Mouse (Mus musculus): ENCODE results near the gene Iqsec2. TPM values are rescaled to one million over a fixed set of nuclear protein-coding genes. Genes with fewer than 3 reads are reported as not detected.
A peak's percentile ranks its signal among the peaks of the same experiment; 100 is the strongest.

Gene Iqsec2
- polyA plus RNA-seq, 1 experiment from 2014 or later: 4.5 TPM

DNA sequence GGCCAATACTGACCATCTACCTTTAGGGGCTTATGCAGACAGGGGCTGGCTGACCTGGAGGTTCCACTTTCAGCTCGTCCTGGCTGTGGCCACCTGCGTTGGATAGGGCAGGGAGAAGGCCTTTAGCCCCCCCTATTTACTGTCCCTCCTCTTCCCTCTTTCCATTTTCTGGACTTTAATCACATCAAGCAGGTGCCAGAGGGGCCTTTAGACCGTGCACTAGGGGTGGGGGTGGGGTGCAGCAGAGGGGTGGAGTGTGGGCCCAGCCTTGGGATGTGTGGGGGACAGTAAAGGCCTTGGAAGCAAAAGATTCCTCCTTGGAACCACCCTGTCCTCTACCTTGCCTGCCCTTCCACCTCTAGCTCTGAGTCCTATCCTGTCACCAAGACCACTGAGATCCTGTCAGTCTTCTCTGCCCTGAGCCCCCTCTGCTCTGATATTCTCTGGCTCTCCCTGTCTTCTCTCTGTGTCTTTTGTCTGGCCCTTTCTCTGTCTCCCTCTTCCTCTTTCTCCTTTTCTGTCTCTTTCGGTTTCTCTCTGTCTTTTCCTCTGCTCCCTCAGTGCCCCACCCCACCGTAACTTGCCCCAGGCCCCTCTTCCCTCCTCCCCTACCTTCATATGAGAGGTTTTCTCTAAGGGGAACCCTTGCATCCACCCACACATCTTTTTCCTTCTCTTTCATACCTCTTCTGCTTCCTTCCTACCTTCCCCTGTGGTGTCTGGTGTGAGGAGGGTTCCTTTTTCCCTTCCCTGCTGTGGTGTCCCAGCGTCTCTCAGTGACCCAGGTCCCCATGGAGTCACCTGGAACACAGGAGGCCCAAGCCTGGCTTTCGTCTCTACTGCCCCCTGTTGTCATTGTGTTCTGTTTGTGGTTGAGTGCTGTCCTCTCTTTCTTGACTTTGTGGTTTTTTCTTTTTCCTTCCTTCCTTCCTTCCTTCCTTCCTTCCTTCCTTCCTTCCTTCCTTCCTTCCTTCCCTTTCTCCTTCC is 35.9 kb downstream of the Iqsec2 start:
- no peak overlapping the region for H3K9ac ChIP-seq
- WGBS: 69% methylated on average over 7 of the region's 7 CpGs
- ATAC-seq (ENCODE audit: insufficient number of reproducible peaks, low FRiP score, low TSS enrichment, low read depth): no peak

GRCm38 (mm10) chrX:152187151-152187550 is 43.1 kb downstream of the Iqsec2 start:
- Histone ChIP-seq H3K4me3 (replicated peaks) (no peak overlapping the region), H3K27me3 (peaks cover 11% of the 10 kb centered on the region), H3K27ac (replicated peaks) (no peak overlapping the region), H3K9ac (no peak overlapping the region), H3K4me2 (replicated peaks) (no peak overlapping the region), H3K9me3 (replicated peaks) (no peaks in the 10 kb centered on the region), H3K4me1 (no peaks in the 10 kb centered on the region), H3K36me3 (no peaks in the 10 kb centered on the region)
- no peak for ATAC-seq (ENCODE audit: insufficient number of reproducible peaks, low FRiP score, low TSS enrichment, low read depth)

More for the DNA sequence above, 35.9 kb downstream of the Iqsec2 start:
- Histone ChIP-seq H3K36me3 (no peaks in the 10 kb centered on the region), H3K4me3 (replicated peaks) (no peak overlapping the region), H3K27me3 (peaks cover 13% of the 10 kb centered on the region), H3K4me2 (replicated peaks) (peak overlapping the region; percentile 42; the same call in 1 of the 2 replicates), H3K27ac (replicated peaks) (no peak overlapping the region), H3K4me1 (no peaks in the 10 kb centered on the region), H3K9me3 (replicated peaks) (no peaks in the 10 kb centered on the region)

DNA sequence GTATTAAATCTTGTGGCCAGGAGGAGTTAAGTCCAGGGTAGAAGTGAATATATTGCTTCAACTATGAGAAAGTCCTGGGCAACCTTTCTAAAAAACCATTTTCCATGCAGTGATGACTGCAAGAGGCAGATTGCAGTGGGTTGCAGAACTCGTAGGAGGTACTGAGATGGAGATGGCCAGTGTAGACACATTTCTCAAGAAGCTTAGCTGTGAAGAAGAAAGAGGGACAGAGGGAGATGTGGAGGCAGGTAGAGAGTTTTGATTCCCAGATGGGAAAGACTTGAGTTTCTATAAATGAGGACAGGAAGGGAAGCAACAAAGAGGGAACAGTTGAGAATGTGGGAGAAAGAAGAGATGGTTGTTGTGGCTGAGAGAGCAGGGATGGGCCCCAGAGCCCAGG is 47.2 kb downstream of the Iqsec2 start:
- Histone ChIP-seq H3K27me3 (peaks cover 26% of the 10 kb centered on the region), H3K36me3 (no peaks in the 10 kb centered on the region), H3K9me3 (replicated peaks) (no peaks in the 10 kb centered on the region), H3K4me1 (no peaks in the 10 kb centered on the region), H3K9ac (no peak overlapping the region), H3K27ac (replicated peaks) (no peak overlapping the region), H3K4me2 (replicated peaks) (no peak overlapping the region), H3K4me3 (replicated peaks) (no peak overlapping the region)
- WGBS: 73% methylated on average over 1 of the region's 1 CpGs
- ATAC-seq (ENCODE audit: insufficient number of reproducible peaks, low FRiP score, low TSS enrichment, low read depth): no peak

DNA sequence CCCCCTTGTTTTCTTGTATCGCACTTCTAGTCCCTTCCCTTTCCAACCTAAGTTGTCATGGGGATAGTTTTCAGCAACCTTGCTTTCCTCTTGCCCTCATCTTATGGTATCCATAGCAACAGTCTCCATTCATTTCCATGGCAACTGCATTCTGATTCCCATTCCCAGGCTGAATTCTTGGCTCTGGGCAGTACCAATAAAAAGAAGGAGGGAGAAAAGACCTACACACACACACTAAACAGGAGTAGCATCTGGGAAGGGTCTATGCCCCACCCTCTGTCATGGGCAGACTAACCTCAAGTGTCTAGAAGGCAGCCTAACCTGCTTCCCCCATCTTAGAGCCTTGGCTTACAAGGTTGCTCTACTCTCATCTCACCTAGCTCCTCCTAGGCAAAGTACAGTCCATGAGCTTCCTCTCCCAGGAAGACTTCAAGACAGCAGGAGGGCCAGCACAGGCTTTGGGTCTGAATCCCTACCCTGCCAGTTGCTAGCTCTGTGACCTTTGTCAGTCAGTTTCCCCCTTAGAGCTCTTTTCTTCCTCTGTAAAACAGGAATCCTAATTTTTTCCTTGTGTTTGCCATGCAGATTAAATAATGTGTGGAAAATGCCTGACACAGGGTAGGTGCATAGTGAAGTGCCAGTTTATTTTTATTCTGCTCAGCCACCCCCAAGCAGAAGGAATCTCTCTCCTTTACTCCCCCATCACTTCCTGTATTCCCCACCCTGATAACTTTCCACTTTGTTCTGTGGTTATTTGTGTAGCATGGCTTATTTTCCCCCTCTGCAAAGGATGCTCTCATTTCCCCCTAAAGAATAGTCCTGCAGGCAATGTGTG is 54.0 kb downstream of the Iqsec2 start:
- H3K36me3 ChIP-seq: no peaks in the 10 kb centered on the region
- H3K9me3 ChIP-seq (replicated peaks): no peaks in the 10 kb centered on the region
- no peak overlapping the region for H3K9ac ChIP-seq
- H3K4me2 ChIP-seq (replicated peaks): no peak overlapping the region
- 0 out of 2 replicates have a peak, but pooled peaks cover 4% of the 10 kb centered on the region for H3K4me1 ChIP-seq
- H3K4me3 ChIP-seq (replicated peaks): no peak overlapping the region
- H3K27ac ChIP-seq (replicated peaks): no peak overlapping the region
- H3K27me3 ChIP-seq: peaks cover 43% of the 10 kb centered on the region
- ATAC-seq (ENCODE audit: insufficient number of reproducible peaks, low FRiP score, low TSS enrichment, low read depth): no peak
- WGBS: 64% methylated on average over 1 of the region's 1 CpGs

DNA sequence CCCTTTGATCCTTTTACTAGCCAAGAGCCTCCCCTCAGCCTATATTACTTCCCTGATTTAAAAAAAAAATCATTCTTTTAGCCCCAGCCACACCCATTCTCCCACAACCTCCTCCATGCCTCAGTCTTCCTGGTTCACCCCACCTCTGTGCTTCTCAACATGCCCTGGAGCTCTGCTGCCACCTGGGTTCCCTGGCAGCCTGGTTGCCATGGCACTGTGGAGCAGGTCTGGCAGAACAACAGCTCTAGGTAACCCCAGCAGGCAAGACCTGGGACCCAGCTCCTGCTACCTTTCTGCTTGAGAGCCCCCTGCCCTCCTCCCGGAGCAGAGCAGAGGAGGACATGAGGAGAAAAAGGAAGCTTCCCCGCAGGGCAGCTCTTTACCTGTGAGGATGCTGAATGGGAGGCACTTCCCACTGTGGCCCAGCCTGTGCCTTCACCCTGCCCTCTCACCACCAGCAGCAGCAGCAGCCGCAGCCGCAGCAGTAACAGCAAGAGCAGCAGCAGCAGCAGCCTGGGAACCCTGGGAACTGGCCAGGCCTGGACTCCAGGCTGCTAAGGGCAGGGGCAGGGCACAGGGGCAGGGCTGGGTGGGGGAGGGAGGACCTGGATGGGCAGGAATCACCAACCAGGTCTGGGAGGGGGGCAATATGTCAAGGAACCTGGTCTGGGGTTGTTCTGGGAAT is 57.8 kb downstream of the Iqsec2 start:
- Histone ChIP-seq H3K36me3 (no peaks in the 10 kb centered on the region), H3K4me2 (replicated peaks) (no peak overlapping the region), H3K4me3 (replicated peaks) (no peak overlapping the region), H3K9ac (no peak overlapping the region), H3K27ac (replicated peaks) (no peak overlapping the region), H3K27me3 (peaks cover 50% of the 10 kb centered on the region), H3K9me3 (replicated peaks) (no peaks in the 10 kb centered on the region), H3K4me1 (0 out of 2 replicates have a peak, but pooled peaks cover 4% of the 10 kb centered on the region)
- 21% methylated on average over 4 of the region's 4 CpGs for WGBS
- ATAC-seq (ENCODE audit: insufficient number of reproducible peaks, low FRiP score, low TSS enrichment, low read depth): no peak

DNA sequence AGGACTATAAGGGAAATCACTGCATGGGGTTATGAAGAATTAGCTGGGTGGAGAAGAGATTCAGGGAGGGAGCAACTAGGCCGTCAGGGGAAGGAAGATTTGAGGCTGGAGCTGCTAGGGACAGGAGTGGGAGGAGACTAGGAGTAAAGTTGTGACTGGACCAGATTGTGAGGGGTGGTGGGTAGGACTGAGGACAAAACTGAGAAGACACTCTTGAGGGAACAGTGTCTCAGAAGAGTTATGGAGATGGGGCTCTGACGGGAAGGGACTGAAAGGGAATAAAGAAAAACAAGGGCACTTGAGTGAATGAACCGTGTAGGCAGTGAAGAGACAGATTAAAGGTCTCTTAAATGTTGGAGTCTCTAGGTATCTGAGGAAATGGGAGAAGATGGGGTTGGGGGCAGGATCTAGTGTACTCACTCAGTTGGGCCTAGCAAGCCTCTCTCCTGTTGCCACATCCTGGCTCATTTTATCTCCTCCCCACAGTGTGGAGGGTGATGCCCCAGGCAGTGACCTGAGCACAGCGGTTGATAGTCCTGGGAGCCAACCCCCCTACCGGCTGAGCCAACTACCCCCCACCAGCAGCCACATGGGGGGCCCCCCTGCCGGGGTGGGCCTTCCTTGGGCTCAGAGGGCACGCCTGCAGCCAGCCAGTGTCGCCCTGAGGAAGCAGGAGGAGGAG is 58.5 kb downstream of the Iqsec2 start:
- no peaks in the 10 kb centered on the region for H3K9me3 ChIP-seq (replicated peaks)
- 0 out of 2 replicates have a peak, but pooled peaks cover 4% of the 10 kb centered on the region for H3K4me1 ChIP-seq
- H3K4me3 ChIP-seq (replicated peaks): no peak overlapping the region
- H3K36me3 ChIP-seq: no peaks in the 10 kb centered on the region
- 43% methylated on average over 8 of the region's 8 CpGs for WGBS
- H3K9ac ChIP-seq: no peak overlapping the region
- ATAC-seq (ENCODE audit: insufficient number of reproducible peaks, low FRiP score, low TSS enrichment, low read depth): no peak
- no peak overlapping the region for H3K4me2 ChIP-seq (replicated peaks)
- H3K27ac ChIP-seq (replicated peaks): no peak overlapping the region
- peaks cover 44% of the 10 kb centered on the region for H3K27me3 ChIP-seq

DNA sequence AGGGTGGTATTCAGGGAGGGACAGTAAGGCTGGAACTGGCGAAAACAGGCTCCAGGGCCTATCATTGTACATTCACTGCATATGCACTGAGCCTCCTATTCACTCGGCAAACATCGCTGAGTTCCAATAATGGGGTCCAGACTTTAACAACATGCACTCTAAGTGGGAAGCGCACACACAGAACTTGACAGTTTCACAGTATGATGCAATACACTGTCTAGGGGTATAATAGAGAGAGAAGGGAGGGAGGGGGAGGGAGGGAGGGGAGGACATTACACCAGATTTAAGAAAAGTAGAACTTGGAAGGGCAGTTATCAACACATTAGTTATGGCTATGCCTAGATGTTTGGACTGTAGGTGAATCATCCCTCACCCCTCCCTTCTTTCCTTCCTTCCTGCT is 59.2 kb downstream of the Iqsec2 start:
- no peak overlapping the region for H3K4me2 ChIP-seq (replicated peaks)
- H3K27ac ChIP-seq (replicated peaks): no peak overlapping the region
- no peak overlapping the region for H3K4me3 ChIP-seq (replicated peaks)
- 55% methylated on average over 4 of the region's 4 CpGs for WGBS
- H3K9me3 ChIP-seq (replicated peaks): no peaks in the 10 kb centered on the region
- H3K27me3 ChIP-seq: peaks cover 42% of the 10 kb centered on the region
- H3K4me1 ChIP-seq: 0 out of 2 replicates have a peak, but pooled peaks cover 4% of the 10 kb centered on the region
- no peaks in the 10 kb centered on the region for H3K36me3 ChIP-seq
- no peak overlapping the region for H3K9ac ChIP-seq
- ATAC-seq (ENCODE audit: insufficient number of reproducible peaks, low FRiP score, low TSS enrichment, low read depth): no peak

DNA sequence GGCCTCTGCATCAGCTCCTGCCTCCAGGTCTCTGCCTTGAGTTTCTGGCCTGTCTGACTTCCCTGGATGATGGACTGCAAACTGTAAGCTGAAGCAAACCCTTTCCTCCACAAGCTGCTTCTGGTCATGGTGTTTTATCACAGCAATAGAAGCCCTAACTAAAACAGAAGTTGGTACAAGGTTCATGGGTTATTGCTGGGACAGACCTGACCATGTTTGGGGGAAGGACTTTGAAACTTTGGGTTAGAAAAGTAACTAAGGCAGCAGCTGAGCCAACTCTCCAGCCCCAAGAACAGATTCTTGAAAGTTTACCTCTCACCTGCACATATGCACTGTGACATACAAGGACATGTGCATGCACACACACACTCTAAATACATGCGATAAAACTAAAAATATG is 61.4 kb downstream of the Iqsec2 start:
- ATAC-seq (ENCODE audit: insufficient number of reproducible peaks, low FRiP score, low TSS enrichment, low read depth): no peak
- H3K4me2 ChIP-seq (replicated peaks): no peak overlapping the region
- WGBS: 94% methylated on average over 1 of the region's 1 CpGs
- H3K27ac ChIP-seq (replicated peaks): no peak overlapping the region
- H3K4me1 ChIP-seq: 0 out of 2 replicates have a peak, but pooled peaks cover 4% of the 10 kb centered on the region
- no peaks in the 10 kb centered on the region for H3K9me3 ChIP-seq (replicated peaks)
- H3K4me3 ChIP-seq (replicated peaks): no peak overlapping the region
- H3K36me3 ChIP-seq: no peaks in the 10 kb centered on the region
- H3K27me3 ChIP-seq: peaks cover 50% of the 10 kb centered on the region
- no peak overlapping the region for H3K9ac ChIP-seq

- Histone ChIP-seq H3K9ac (no peak overlapping the region), H3K4me3 (replicated peaks) (no peak overlapping the region), H3K9me3 (replicated peaks) (no peaks in the 10 kb centered on the region), H3K27ac (replicated peaks) (no peak overlapping the region), H3K4me1 (no peaks in the 10 kb centered on the region), H3K4me2 (replicated peaks) (no peak overlapping the region), H3K27me3 (peaks cover 24% of the 10 kb centered on the region), H3K36me3 (no peaks in the 10 kb centered on the region)
- ATAC-seq (ENCODE audit: insufficient number of reproducible peaks, low FRiP score, low TSS enrichment, low read depth): no peak
- 94% methylated on average over 1 of the region's 1 CpGs for WGBS
These were observed 70.6 kb downstream of the Iqsec2 start for GRCm38 (mm10) chrX:152214703-152215102.

DNA sequence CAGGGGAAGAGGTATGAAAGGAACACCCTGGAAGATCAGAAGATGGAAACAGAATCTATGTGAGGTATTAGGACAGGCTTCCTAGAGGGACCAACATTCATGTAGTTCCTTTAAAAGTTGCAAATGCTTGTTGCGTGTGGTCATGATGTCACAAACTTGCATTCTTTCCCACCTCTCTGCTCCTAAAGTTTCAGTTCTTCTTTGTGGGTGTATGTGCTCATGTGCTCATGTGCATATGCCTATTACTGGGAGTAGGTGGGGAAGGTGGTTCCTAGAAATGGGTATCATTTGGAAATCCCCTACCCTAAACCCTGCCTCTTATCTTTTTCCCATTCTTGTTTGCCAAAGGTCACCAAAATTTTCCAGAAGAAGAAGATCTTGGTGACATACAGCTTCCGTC is 74.5 kb downstream of the Iqsec2 start:
- H3K27ac ChIP-seq (replicated peaks): no peak overlapping the region
- peaks cover 22% of the 10 kb centered on the region for H3K27me3 ChIP-seq
- ATAC-seq (ENCODE audit: insufficient number of reproducible peaks, low FRiP score, low TSS enrichment, low read depth): no peak
- no peak overlapping the region for H3K4me3 ChIP-seq (replicated peaks)
- H3K4me2 ChIP-seq (replicated peaks): no peak overlapping the region
- H3K9me3 ChIP-seq (replicated peaks): no peaks in the 10 kb centered on the region
- no peaks in the 10 kb centered on the region for H3K4me1 ChIP-seq
- WGBS: 93% methylated on average over 2 of the region's 2 CpGs
- H3K9ac ChIP-seq: no peak overlapping the region
- 0 out of 2 replicates have a peak, but pooled peaks cover 3% of the 10 kb centered on the region for H3K36me3 ChIP-seq

Data from embryonic facial prominence, embryonic 15.5 days (tissue).